20 mouse cellular contexts compared by ENCODE assay signal in genomic region chr3:63569004-63569596, GRCm38 (mm10).
DNase-seq lines count a peak whose midpoint lies in the region; ATAC-seq and TF ChIP-seq lines count a peak whose summit lies in the region.
"Had no signal": no experiment of that assay in that cellular context is flagged by ENCODE, and none has a peak within 500 bp of the region (broad histone marks: within the 10 kb centered on the region; RNA-seq: fewer than 3 reads in every experiment).

No protein-coding gene starts in this region.

- no peak for TF ChIP-seq POLR2A in brain, embryonic 14.5 days (IDR thresholded peaks at IDR 0.05; ENCODE audit: borderline replicate concordance, extremely low read depth, insufficient read depth, insufficient read length, poor library complexity, severe bottlenecking)

- H3K4me2 ChIP-seq in forebrain, embryonic 15.5 days (replicated peaks): no peak overlapping the region
- no peak overlapping the region for H3K4me2 ChIP-seq in forebrain, embryonic 13.5 days
- H3K4me2 ChIP-seq in midbrain, embryonic 11.5 days: no peak overlapping the region
- H3K4me2 ChIP-seq in midbrain, postnatal 0 days (ENCODE audit: low read depth, low read length, poor library complexity, severe bottlenecking): no peak overlapping the region
- H3K4me2 ChIP-seq in midbrain, embryonic 16.5 days (ENCODE audit: low read length): no peak overlapping the region
- H3K4me2 ChIP-seq: embryonic facial prominence, embryonic 13.5 days; forebrain, embryonic 12.5 days; heart, embryonic 12.5 days had no signal

- no peaks in the 10 kb centered on the region for H3K4me1 ChIP-seq in forebrain, embryonic 15.5 days
- H3K4me1 ChIP-seq in forebrain, embryonic 13.5 days: peaks cover 4% of the 10 kb centered on the region; the same call in 1 of the 2 replicates
- no peaks in the 10 kb centered on the region for H3K4me1 ChIP-seq in midbrain, embryonic 11.5 days (ENCODE audit: control insufficient read depth, insufficient read depth, low read length)
- no peaks in the 10 kb centered on the region for H3K4me1 ChIP-seq in midbrain, postnatal 0 days (ENCODE audit: insufficient read depth, low read length)
- H3K4me1 ChIP-seq in midbrain, embryonic 16.5 days (ENCODE audit: control insufficient read depth, insufficient read depth, low read length): no peaks in the 10 kb centered on the region
- H3K4me1 ChIP-seq: embryonic facial prominence, embryonic 13.5 days; heart, embryonic 12.5 days; hindbrain, embryonic 10.5 days had no signal

- H3K9ac ChIP-seq in forebrain, embryonic 15.5 days (replicated peaks): no peak overlapping the region
- H3K9ac ChIP-seq in forebrain, embryonic 13.5 days: no peak overlapping the region
- H3K9ac ChIP-seq in midbrain, embryonic 11.5 days (ENCODE audit: low read length): no peak overlapping the region
- H3K9ac ChIP-seq in midbrain, postnatal 0 days (replicated peaks; ENCODE audit: low read length, poor library complexity, severe bottlenecking): no peak overlapping the region
- no peak overlapping the region for H3K9ac ChIP-seq in midbrain, embryonic 16.5 days (ENCODE audit: low read depth, low read length)
- H3K9ac ChIP-seq: embryonic facial prominence, embryonic 13.5 days; forebrain, embryonic 12.5 days; heart, embryonic 12.5 days had no signal

- H3K27ac ChIP-seq in forebrain, embryonic 15.5 days (replicated peaks): no peak overlapping the region
- no peak overlapping the region for H3K27ac ChIP-seq in forebrain, embryonic 13.5 days
- no peak overlapping the region for H3K27ac ChIP-seq in midbrain, embryonic 11.5 days (ENCODE audit: low read depth, low read length)
- no peak overlapping the region for H3K27ac ChIP-seq in midbrain, postnatal 0 days (ENCODE audit: low read depth, low read length)
- no peak overlapping the region for H3K27ac ChIP-seq in midbrain, embryonic 16.5 days (ENCODE audit: low read length)
- H3K27ac ChIP-seq: embryonic facial prominence, embryonic 13.5 days; forebrain, embryonic 12.5 days; gastrocnemius, adult 2 months; hindbrain, embryonic 10.5 days had no signal

- no peak for TF ChIP-seq CTCF in midbrain, postnatal 0 days (IDR thresholded peaks at IDR 0.05)
- TF ChIP-seq CTCF in brain, embryonic 14.5 days (IDR thresholded peaks at IDR 0.05; ENCODE audit: borderline replicate concordance, extremely low read depth, insufficient read depth, insufficient read length): no peak

- H3K4me3 ChIP-seq in forebrain, embryonic 15.5 days: no peak overlapping the region
- H3K4me3 ChIP-seq in forebrain, embryonic 13.5 days: no peak overlapping the region
- no peak overlapping the region for H3K4me3 ChIP-seq in midbrain, embryonic 11.5 days (ENCODE audit: low read depth, low read length)
- no peak overlapping the region for H3K4me3 ChIP-seq in midbrain, postnatal 0 days (ENCODE audit: low read depth, low read length)
- H3K4me3 ChIP-seq in midbrain, embryonic 16.5 days (ENCODE audit: low read depth, low read length): no peak overlapping the region
- H3K4me3 ChIP-seq: embryonic facial prominence, embryonic 13.5 days; forebrain, embryonic 12.5 days; gastrocnemius, adult 2 months; heart, embryonic 12.5 days; hindbrain, embryonic 10.5 days had no signal

- DNase-seq in midbrain, embryonic 11.5 days (ENCODE audit: low spot score, missing footprints): no peak
- DNase-seq in midbrain, postnatal 0 days (ENCODE audit: low spot score): no peak
- peak; percentile 50 for DNase-seq in brain, embryonic 14.5 days (ENCODE audit: low read depth)
- DNase-seq in Muller cell, postnatal 12 days (ENCODE audit: inconsistent ontology term): no peak
- DNase-seq: adrenal gland, postnatal 10 days; B cell, adult 2 months; cerebellum, adult 18-20 months; cerebellum, adult 9-11 months; cerebellum, postnatal 36 days; gastrocnemius, adult 2 months; gastrocnemius, postnatal 25 days had no signal

- ATAC-seq in forebrain, embryonic 15.5 days (replicated peaks): 0 out of 2 replicates have a peak, but pooled peaks have one; percentile 36
- ATAC-seq in forebrain, embryonic 13.5 days: no peak; the same call in 1 of the 2 replicates
- ATAC-seq in midbrain, embryonic 11.5 days (ENCODE audit: low FRiP score): peak; percentile 82
- no peak for ATAC-seq in midbrain, postnatal 0 days (ENCODE audit: low FRiP score)
- peak; percentile 64; the same call in 1 of the 2 replicates for ATAC-seq in midbrain, embryonic 16.5 days
- ATAC-seq: CD4-positive, CD25-positive, alpha-beta regulatory T cell, adult 4 months had no signal

- H3K36me3 ChIP-seq in forebrain, embryonic 15.5 days: no peaks in the 10 kb centered on the region
- no peaks in the 10 kb centered on the region for H3K36me3 ChIP-seq in forebrain, embryonic 13.5 days (ENCODE audit: poor library complexity, severe bottlenecking)
- no peaks in the 10 kb centered on the region for H3K36me3 ChIP-seq in midbrain, embryonic 11.5 days (ENCODE audit: control insufficient read depth, insufficient read depth, low read length)
- H3K36me3 ChIP-seq in midbrain, postnatal 0 days (ENCODE audit: insufficient read depth, low read length): no peaks in the 10 kb centered on the region
- no peaks in the 10 kb centered on the region for H3K36me3 ChIP-seq in midbrain, embryonic 16.5 days (ENCODE audit: control insufficient read depth, insufficient read depth, low read length)
- H3K36me3 ChIP-seq: embryonic facial prominence, embryonic 13.5 days; forebrain, embryonic 12.5 days; G1E; heart, embryonic 12.5 days; hindbrain, embryonic 10.5 days had no signal

- H3K27me3 ChIP-seq in forebrain, embryonic 15.5 days: no peaks in the 10 kb centered on the region
- H3K27me3 ChIP-seq in forebrain, embryonic 13.5 days: no peaks in the 10 kb centered on the region
- H3K27me3 ChIP-seq in midbrain, embryonic 11.5 days (ENCODE audit: control insufficient read depth, insufficient read depth, low read length): no peaks in the 10 kb centered on the region
- no peaks in the 10 kb centered on the region for H3K27me3 ChIP-seq in midbrain, postnatal 0 days (ENCODE audit: insufficient read depth, low read length)
- H3K27me3 ChIP-seq in midbrain, embryonic 16.5 days (ENCODE audit: control insufficient read depth, insufficient read depth, low read depth, low read length): no peaks in the 10 kb centered on the region
- H3K27me3 ChIP-seq: embryonic facial prominence, embryonic 13.5 days; forebrain, embryonic 12.5 days; heart, embryonic 12.5 days had no signal

- WGBS in forebrain, embryonic 15.5 days: 50% methylated on average over 7 of the region's 7 CpGs
- WGBS in forebrain, embryonic 13.5 days: 61% methylated on average over 7 of the region's 7 CpGs
- 48% methylated on average over 7 of the region's 7 CpGs for WGBS in midbrain, embryonic 11.5 days
- WGBS in midbrain, postnatal 0 days: 47% methylated on average over 7 of the region's 7 CpGs
- 37% methylated on average over 7 of the region's 7 CpGs for WGBS in midbrain, embryonic 16.5 days

- no peaks in the 10 kb centered on the region for H3K9me3 ChIP-seq in forebrain, embryonic 15.5 days
- H3K9me3 ChIP-seq in forebrain, embryonic 13.5 days (replicated peaks): no peaks in the 10 kb centered on the region
- H3K9me3 ChIP-seq in midbrain, embryonic 11.5 days (ENCODE audit: control insufficient read depth, low read length): no peaks in the 10 kb centered on the region
- H3K9me3 ChIP-seq in midbrain, postnatal 0 days (ENCODE audit: low read length): no peaks in the 10 kb centered on the region
- H3K9me3 ChIP-seq in midbrain, embryonic 16.5 days (replicated peaks; ENCODE audit: control insufficient read depth, low read length, poor library complexity, severe bottlenecking): no peaks in the 10 kb centered on the region
- H3K9me3 ChIP-seq: embryonic facial prominence, embryonic 13.5 days; forebrain, embryonic 12.5 days; G1E; heart, embryonic 12.5 days; hindbrain, embryonic 10.5 days had no signal

Comparison
In these comparisons a context has a peak if more than half of its experiments do, and no peak if none do; other contexts are left out.
1. ATAC-seq: peak in forebrain, embryonic 15.5 days (single experiment), midbrain, embryonic 11.5 days (single experiment) and midbrain, embryonic 16.5 days (single experiment); none in forebrain, embryonic 13.5 days (single experiment) and midbrain, postnatal 0 days (single experiment).